Mouse (Mus musculus) neural tube, embryonic 14.5 days (tissue): Measurements from ENCODE around the gene Vwa7. TPM values are rescaled to one million over a fixed set of nuclear protein-coding genes. Genes with fewer than 3 reads are reported as not detected.
"Not testable (repeated sequence)": the region's sequence is repeated elsewhere in the genome, so short reads cannot be mapped to it uniquely, and the experiment has no call there.

Experiments
- ATAC-seq: fragments of 200-750 bp; cut with Nextera tagmentation; 2 replicates; pipeline ENCODE4 v1.8.0; 2017; ENCODE audit warnings: low read depth, mild to moderate bottlenecking, moderate TSS enrichment, moderate library complexity
- H3K27ac ChIP-seq: fragments of 300-500 bp; sonication (generic); 2 replicates; pipeline ENCODE4 v1.5.1; 2014; ENCODE audit warnings: low read depth, mild to moderate bottlenecking, control low read depth, low read length, moderate library complexity, mixed read lengths
- H3K27me3 ChIP-seq: fragments of 300-500 bp; sonication (generic); 2 replicates; pipeline ENCODE4 v1.6.1; 2014; ENCODE audit warnings: low read length; ENCODE audit not compliant: control insufficient read depth, insufficient read depth
- H3K36me3 ChIP-seq: fragments of 300-500 bp; sonication (generic); 2 replicates; pipeline ENCODE4 v1.6.1; 2014; ENCODE audit warnings: low read length, mixed read lengths; ENCODE audit not compliant: control insufficient read depth, insufficient read depth
- H3K4me1 ChIP-seq: fragments of 300-500 bp; sonication (generic); 2 replicates; pipeline ENCODE4 v1.6.1; 2014; ENCODE audit warnings: low read length; ENCODE audit not compliant: control insufficient read depth, insufficient read depth
- H3K4me2 ChIP-seq: fragments of 300-500 bp; sonication (generic); 2 replicates; pipeline ENCODE4 v1.6.1; 2014; ENCODE audit warnings: mild to moderate bottlenecking, low read depth, low read length, control low read depth
- H3K4me3 ChIP-seq: fragments of 300-500 bp; sonication (generic); 2 replicates; pipeline ENCODE4 v1.5.1; 2014; ENCODE audit warnings: low read depth, low read length, control low read depth, mixed read lengths
- H3K9ac ChIP-seq: fragments of 300-500 bp; sonication (generic); replicated peaks from 2 replicates; pipeline ENCODE4 v1.6.1; 2014; ENCODE audit warnings: low read depth, mild to moderate bottlenecking, control low read depth, low read length, mixed read lengths
- H3K9me3 ChIP-seq: fragments of 300-500 bp; sonication (generic); 2 replicates; pipeline ENCODE4 v1.6.1; 2016; ENCODE audit warnings: low read length; ENCODE audit not compliant: control insufficient read depth
- WGBS: fragments of 180-500 bp; shearing (Covaris S2); extraction: QIAGEN DNeasy Blood & Tissue Kit; methylation state at CpG from one replicate; pipeline ENCODE4 v1.1.7; 2014; 5-methylcytosine and 5-hydroxymethylcytosine counted together
- polyA plus RNA-seq: library from polyadenylated mRNA; unstranded; fragments of >200 nt; fragmentation: Nextera tagmentation; extraction: Ambion mirVana; gene quantifications from 2 replicates; pipeline ENCODE4 v1.2.1, GENCODE M21; 2014

Vwa7 gene
- polyA plus RNA-seq, 1 experiment from 2014 or later, result 0.11 TPM

- WGBS, result 97% methylated on average over 17 of the region's 17 CpGs
- no peaks in the 10 kb centered on the region for H3K27me3 ChIP-seq
- no peak overlapping the region for H3K4me3 ChIP-seq
- H3K4me2 ChIP-seq, result no peak overlapping the region
- peaks cover 17% of the 10 kb centered on the region for H3K4me1 ChIP-seq
- no peak overlapping the region for H3K9ac ChIP-seq
- H3K27ac ChIP-seq, result no peak overlapping the region
- no peaks in the 10 kb centered on the region for H3K9me3 ChIP-seq
- H3K36me3 ChIP-seq, result peaks cover 20% of the 10 kb centered on the region; the same call in 1 of the 2 replicates
- ATAC-seq, result no peak
Measured at GRCm38 (mm10) chr17:35004075-35004717, 12.2 kb upstream of the Vwa7 start.

GRCm38 (mm10) chr17:35005158-35005557, 11.2 kb upstream of the Vwa7 start:
- Histone ChIP-seq H3K4me1 (peaks cover 17% of the 10 kb centered on the region), H3K4me2 (no peak overlapping the region), H3K4me3 (no peak overlapping the region), H3K9ac (no peak overlapping the region), H3K27ac (no peak overlapping the region), H3K36me3 (peaks cover 24% of the 10 kb centered on the region), H3K9me3 (no peaks in the 10 kb centered on the region), H3K27me3 (no peaks in the 10 kb centered on the region)
- WGBS, result 90% methylated on average over 10 of the region's 10 CpGs
- ATAC-seq, result no peak

- peaks cover 17% of the 10 kb centered on the region for H3K4me1 ChIP-seq
- WGBS, result 98% methylated on average over 4 of the region's 5 CpGs
- H3K36me3 ChIP-seq, result peaks cover 31% of the 10 kb centered on the region
- H3K4me2 ChIP-seq, H3K9ac ChIP-seq, H3K4me3 ChIP-seq, H3K27me3 ChIP-seq, ATAC-seq, H3K9me3 ChIP-seq, H3K27ac ChIP-seq: not testable (repeated sequence)
Measured at GRCm38 (mm10) chr17:35005902-35006301, 10.5 kb upstream of the Vwa7 start.

GRCm38 (mm10) chr17:35007387-35007991, 8.9 kb upstream of the Vwa7 start:
- H3K4me1 ChIP-seq, result peaks cover 8% of the 10 kb centered on the region
- H3K4me2 ChIP-seq, result no peak overlapping the region
- no peak overlapping the region for H3K9ac ChIP-seq
- H3K27me3 ChIP-seq, result no peaks in the 10 kb centered on the region
- no peak overlapping the region for H3K27ac ChIP-seq
- H3K4me3 ChIP-seq, result no peak overlapping the region
- no peaks in the 10 kb centered on the region for H3K9me3 ChIP-seq
- peaks cover 46% of the 10 kb centered on the region for H3K36me3 ChIP-seq
- 97% methylated on average over 7 of the region's 7 CpGs for WGBS
- no peak for ATAC-seq

GRCm38 (mm10) chr17:35009586-35009985, 6.8 kb upstream of the Vwa7 start:
- H3K9ac ChIP-seq, result no peak overlapping the region
- H3K4me1 ChIP-seq, result no peaks in the 10 kb centered on the region
- no peaks in the 10 kb centered on the region for H3K27me3 ChIP-seq
- H3K4me2 ChIP-seq, result no peak overlapping the region
- 86% methylated on average over 7 of the region's 7 CpGs for WGBS
- no peak for ATAC-seq
- no peak overlapping the region for H3K27ac ChIP-seq
- no peaks in the 10 kb centered on the region for H3K9me3 ChIP-seq
- H3K4me3 ChIP-seq, result no peak overlapping the region
- H3K36me3 ChIP-seq, result peaks cover 67% of the 10 kb centered on the region

- Histone ChIP-seq H3K4me3 (no peak overlapping the region), H3K9me3 (no peaks in the 10 kb centered on the region), H3K36me3 (peaks cover 71% of the 10 kb centered on the region), H3K27me3 (no peaks in the 10 kb centered on the region), H3K27ac (no peak overlapping the region), H3K9ac (no peak overlapping the region), H3K4me2 (no peak overlapping the region), H3K4me1 (no peaks in the 10 kb centered on the region)
- WGBS, result 95% methylated on average over 8 of the region's 8 CpGs
- no peak for ATAC-seq
Measured at GRCm38 (mm10) chr17:35011440-35011839, 4.9 kb upstream of the Vwa7 start.

- H3K9me3 ChIP-seq, result no peaks in the 10 kb centered on the region
- no peak for ATAC-seq
- H3K4me3 ChIP-seq, result no peak overlapping the region
- no peak overlapping the region for H3K27ac ChIP-seq
- H3K9ac ChIP-seq, result no peak overlapping the region
- no peak overlapping the region for H3K4me2 ChIP-seq
- H3K36me3 ChIP-seq, result peaks cover 70% of the 10 kb centered on the region
- H3K4me1 ChIP-seq, result no peaks in the 10 kb centered on the region
- no peaks in the 10 kb centered on the region for H3K27me3 ChIP-seq
- WGBS, result 88% methylated on average over 13 of the region's 13 CpGs
Measured at GRCm38 (mm10) chr17:35012430-35012829, 3.9 kb upstream of the Vwa7 start.

GRCm38 (mm10) chr17:35013221-35013620, 3.2 kb upstream of the Vwa7 start:
- WGBS, result 96% methylated on average over 6 of the region's 6 CpGs
- Histone ChIP-seq H3K27ac (no peak overlapping the region), H3K9me3 (no peaks in the 10 kb centered on the region), H3K4me3 (no peak overlapping the region), H3K36me3 (peaks cover 65% of the 10 kb centered on the region), H3K9ac (no peak overlapping the region), H3K4me1 (no peaks in the 10 kb centered on the region), H3K27me3 (no peaks in the 10 kb centered on the region), H3K4me2 (no peak overlapping the region)
- ATAC-seq, result no peak

- peaks cover 60% of the 10 kb centered on the region for H3K36me3 ChIP-seq
- H3K27ac ChIP-seq, result no peak overlapping the region
- WGBS, result 95% methylated on average over 16 of the region's 16 CpGs
- H3K9ac ChIP-seq, result no peak overlapping the region
- no peak for ATAC-seq
- no peaks in the 10 kb centered on the region for H3K9me3 ChIP-seq
- no peak overlapping the region for H3K4me3 ChIP-seq
- H3K4me1 ChIP-seq, result no peaks in the 10 kb centered on the region
- H3K4me2 ChIP-seq, result no peak overlapping the region
- H3K27me3 ChIP-seq, result no peaks in the 10 kb centered on the region
Measured at GRCm38 (mm10) chr17:35015296-35015695, 1.1 kb upstream of the Vwa7 start.
